Mouse (Mus musculus) T-helper 2 cell (primary cell): ENCODE data around the gene Ddx42.
"Not testable (repeated sequence)": the region's sequence is repeated elsewhere in the genome, so short reads cannot be mapped to it uniquely, and the experiment has no call there.

Source experiments
- in situ Hi-C: fragments of 300-600 bp; cut with MboI, MseI; formaldehyde crosslinking; loops from one replicate; pipeline ENCODE4 v1.15.1; 2025; ENCODE audit warnings: high pct_unique_total_duplicates

The Ddx42 gene

DNA sequence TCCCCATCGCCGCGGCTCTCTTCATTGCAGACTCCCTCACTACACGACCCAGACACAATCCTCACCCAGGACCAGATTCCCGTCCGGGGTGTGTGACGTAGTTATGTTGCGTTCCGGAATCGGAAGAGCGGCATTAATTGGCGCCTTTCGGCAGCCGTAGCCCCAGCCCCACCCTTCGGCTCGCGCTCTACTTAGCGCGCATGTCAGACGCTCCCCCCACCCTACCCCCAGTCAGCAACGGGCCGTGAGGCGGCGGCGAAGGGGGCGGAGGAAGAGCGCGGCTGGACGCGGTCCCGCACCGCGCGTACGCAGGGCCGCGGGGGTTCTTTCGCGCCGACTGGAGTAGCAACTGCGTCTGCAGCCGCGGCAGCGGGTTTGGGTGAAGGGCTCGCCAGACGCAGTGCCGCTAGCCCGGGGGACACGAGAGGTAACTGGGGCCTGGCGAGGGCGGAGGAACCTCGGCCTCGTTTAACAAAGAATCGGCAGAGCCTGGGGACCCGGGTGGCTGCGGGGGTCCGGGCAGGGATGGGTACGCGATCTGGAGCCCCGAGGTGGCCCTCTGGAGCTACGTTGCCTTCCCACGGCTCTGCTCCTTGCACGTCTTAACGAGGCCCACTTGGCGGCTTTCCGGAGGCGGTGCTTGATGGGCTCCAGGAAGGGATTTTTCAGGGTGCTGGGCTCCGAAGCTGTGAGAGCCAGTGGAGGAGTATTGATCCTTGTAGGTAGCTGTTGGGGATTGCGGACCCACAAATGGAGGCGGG, at the start of gene Ddx42:
Gene Ddx42 (plus strand): TSS at position 197 of the 761 bp plus-strand sequence.
- in situ Hi-C loops, result no loop called here

DNA sequence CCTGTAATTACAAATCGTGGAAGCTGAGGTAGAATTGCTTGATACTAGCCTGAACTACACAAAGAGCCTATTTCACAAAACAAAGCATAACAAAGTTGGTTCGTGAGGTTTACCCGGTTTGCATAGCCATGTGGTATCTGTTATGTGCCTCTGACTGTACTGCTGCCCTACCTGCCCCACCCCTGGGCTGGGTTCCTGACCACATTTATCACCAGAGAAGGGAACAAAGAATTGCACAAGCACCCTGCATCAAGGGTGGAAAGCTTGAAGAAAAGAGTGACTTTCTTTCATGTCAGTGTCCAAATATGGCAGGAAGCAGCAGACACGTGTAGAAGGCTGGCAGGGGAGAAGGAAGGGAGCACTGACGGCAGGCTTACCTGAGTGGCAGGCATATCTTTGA, 49.3 kb upstream of the Ddx42 start:
- in situ Hi-C loops, result no loop called here

DNA sequence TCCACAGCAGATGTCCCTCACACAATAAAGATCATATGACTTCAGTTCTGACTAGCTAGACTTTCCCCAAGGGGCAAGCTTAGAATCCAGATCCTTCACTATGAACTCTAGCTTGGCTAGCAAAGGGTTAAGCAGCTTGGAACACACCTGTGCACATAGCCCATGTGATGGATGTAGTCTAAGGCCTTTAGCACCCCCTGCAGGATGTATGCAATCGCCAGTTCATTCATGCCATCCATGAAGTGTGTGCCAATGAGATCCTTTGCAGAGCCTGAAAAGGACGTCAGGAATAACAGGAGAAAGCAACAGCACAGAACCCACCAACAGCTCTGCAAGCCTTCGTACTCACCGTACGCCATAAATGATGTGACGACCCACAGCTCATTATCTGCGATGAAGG, 45.9 kb upstream of the Ddx42 start:
- in situ Hi-C loops, result no loop called here

DNA sequence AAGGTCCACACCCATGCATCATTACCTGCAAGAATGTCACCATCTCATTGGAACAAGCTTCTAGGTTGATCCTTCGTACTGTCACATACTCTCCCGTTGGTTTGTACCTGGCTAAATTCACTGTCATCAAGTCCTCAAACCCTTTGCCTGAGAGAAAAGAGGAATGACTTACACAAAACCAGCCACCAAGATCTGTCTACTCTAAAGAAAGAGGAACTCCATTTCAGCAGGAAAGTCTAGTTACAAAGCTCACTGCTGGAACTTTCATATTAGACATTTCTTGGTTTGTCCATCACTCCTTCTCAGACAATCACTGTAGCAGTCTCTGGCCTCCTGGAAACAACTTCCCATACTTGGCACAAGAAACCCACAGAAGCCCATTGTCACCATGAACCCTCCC, 43.5 kb upstream of the Ddx42 start:
- in situ Hi-C loops, result no loop called here

DNA sequence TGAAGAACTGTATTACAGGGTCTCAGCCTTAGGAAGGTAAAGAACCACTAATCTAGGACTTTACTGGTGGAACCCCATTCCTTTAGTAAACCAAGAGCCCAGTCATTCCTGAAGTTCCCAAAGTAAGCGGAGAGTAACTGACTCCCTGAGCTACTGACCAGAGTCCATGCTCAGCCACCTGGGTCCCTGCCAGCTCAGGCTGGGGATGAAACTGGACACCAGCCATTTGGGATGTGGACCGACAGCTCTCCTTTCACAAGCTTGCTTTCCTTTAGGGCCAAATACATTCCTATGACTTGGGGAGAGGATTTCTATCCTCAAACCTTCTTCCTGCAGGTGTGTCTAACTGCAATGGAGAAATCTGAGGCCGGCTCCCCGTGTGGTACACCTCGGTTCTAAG, 42.4 kb upstream of the Ddx42 start:
- in situ Hi-C loops, result no loop called here

DNA sequence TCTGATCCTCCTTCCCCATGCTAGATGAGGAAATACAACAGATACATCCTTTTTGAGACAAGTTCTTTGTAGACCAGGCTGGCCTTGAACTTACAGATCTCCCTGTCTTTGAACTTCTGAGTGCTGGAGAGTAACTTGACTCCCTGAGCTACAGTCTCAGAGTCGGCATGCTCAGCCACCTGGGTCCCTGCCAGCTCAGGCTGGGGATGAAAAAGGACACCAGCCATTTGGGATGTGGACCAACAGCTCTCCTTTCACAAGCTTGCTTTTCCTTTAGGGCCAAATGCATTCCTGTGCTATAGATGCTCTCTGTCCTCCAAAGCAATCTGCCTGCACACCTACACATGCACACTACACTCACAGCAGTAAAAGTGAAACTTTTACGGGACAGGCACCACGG, 41.6 kb upstream of the Ddx42 start:
- in situ Hi-C loops, result no loop called here

DNA sequence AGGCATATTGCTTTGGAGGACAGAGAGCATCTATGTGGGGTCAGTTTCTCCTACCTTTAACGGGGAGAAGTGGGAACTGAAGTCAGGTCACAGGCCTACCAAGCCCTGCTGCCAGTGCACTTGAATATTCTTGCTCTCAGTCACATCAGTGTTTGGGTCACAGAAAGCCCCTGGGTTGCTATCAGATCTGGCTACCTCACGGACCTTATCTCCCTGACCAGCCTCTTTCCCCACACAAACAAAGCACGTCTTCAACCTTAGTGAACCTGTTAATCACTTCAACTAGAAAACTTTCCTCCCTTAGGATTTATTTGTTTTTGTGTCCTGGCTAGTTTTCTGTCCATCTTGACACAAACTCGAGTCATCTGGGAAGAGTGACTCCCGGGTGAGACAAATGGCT, 40.4 kb upstream of the Ddx42 start:
- in situ Hi-C loops, result no loop called here

DNA sequence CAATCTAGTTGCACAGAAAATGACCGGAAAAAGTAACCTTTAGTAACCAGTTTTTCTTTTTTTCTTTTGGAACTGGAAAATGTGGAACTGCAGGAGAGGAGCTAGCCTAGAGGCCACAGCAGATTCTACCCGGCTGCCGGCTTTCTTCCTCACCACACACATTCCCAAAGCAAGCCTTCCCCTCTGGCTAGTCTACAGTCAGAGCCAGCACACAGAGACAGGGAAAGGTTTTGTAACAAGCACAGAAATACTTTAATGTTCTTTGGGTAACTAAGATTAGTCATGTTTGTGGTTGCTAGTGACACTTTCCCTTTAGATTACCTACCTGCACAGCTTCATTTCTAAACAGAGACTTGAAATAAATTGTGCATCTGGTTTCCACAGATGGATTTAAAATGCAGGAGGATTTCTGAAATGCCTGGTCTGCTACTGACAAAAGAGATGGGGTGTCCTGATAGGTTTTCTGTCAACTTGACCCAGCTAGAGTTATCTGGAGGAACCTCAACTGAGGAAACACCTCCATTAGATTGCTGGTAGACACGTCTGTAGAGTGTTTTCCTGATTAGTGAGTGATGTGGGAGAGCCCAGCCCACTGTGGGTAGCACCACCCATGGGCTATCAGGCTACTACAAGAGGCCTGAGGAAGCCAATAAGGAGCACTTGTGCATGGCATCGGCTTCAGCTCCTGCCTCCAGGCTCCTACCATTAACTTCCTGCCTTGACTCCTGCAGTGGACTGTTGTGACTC, 38.5 kb upstream of the Ddx42 start:
- in situ Hi-C loops, result no loop called here

DNA sequence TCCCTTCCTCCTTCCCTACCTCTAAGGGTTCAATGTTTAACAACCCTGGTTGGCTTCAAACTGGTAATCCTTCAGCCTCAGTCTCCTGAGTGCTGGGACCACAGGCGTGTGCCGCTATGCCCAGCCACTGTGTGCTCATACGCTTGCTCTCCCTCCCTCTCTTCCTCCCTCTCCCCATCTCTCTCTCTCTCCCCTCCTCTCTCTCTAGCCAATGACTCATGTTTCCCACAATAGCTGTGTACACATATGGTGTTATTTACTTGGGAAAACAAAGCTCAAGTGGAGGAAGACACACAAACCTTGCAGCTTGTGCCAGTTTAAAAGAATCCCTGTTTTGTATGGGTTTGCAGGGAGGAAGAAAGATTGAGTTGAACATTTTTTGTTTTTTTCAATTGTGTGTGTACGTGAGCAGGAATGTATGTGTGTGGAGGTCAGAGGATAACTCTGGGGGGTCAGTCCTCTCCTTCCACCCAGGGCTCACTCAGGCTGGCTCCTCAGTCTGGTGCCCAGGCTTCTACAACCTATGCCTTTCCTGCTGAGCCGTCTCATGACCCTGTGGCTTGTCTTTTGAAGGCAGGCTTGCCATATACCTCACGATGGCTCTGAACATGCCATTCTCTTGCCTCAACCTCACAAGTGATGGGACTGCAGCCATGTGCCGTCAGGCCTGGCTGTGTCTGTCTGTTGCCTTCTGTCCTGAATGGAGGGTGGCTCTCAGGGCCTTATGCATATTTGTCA, 36.8 kb upstream of the Ddx42 start:
- in situ Hi-C loops, result no loop called here

DNA sequence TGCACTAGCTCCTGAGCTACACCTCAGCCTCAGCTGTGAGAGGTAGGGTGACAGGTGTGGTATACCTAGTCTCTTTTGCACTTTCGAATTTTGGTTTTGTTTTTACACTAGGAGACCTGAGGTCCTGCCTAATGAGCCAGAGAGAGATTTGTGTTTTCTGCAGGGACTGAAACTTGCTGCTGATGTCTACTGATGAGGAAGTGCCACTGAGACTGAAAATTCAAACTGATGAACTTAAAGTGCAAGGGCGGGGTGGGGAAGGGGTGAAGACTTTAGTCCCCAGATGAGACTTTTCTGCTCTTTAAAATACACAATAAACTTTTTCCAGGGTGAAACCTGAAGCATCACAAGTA, 36.3 kb upstream of the Ddx42 start:
- in situ Hi-C loops, result no loop called here

DNA sequence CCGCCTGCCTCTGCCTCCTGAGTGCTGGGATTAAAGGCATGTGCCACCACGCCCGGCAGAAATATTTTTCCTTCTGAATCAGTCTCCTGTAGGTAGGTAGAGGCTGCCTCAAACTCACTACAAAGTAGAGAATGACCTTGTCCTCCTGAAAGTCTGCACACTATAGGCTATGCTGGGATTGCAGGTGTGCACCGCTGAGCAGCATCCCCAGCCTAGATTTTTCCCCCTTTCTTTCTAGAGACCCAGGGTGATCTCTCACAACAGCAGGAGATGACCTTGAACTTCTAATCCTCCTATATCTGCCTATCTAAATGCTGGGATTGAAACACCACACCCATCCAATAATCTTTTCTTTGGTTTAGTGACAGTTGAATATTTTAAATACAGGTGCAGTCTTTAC, 29.4 kb upstream of the Ddx42 start:
- in situ Hi-C loops, result no loop called here

DNA sequence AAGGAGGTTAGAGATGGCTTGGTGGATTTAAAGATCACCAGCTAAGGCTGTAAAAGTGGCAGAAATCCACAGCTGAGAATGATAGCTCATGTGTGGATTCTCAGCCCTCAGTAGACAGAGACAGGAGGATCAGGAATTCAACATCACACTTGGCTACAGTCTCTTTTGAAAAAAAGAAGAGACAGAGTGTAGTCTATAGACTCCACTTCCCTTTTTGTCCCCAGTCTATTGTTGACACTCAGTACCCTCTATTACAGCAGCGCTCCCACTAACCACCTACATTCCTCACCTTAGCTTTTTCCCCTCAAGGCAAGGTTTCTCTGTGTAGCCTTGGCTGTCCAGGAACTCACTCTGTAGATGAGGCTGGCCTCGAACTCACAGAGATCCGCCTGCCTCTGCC, 25.0 kb upstream of the Ddx42 start:
- in situ Hi-C loops, result no loop called here

DNA sequence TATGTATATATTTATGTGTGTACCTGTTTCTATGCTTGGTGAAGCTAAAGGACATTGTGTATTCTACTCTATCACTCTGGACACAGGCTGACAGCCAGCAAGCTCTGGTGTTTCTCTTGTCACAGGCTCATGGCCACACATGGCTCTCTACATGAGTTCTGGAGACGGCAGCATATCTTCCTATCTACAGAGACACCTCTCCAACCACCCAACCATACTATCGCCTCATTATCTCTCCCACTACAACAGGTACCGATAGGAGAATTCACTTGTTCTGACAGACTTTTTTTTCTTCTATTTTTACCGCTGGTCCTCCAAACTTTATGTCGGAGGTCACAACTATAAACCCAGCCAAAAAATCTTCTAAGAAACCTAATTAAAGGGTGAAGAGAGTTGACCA, 24.5 kb upstream of the Ddx42 start:
- in situ Hi-C loops, result no loop called here

DNA sequence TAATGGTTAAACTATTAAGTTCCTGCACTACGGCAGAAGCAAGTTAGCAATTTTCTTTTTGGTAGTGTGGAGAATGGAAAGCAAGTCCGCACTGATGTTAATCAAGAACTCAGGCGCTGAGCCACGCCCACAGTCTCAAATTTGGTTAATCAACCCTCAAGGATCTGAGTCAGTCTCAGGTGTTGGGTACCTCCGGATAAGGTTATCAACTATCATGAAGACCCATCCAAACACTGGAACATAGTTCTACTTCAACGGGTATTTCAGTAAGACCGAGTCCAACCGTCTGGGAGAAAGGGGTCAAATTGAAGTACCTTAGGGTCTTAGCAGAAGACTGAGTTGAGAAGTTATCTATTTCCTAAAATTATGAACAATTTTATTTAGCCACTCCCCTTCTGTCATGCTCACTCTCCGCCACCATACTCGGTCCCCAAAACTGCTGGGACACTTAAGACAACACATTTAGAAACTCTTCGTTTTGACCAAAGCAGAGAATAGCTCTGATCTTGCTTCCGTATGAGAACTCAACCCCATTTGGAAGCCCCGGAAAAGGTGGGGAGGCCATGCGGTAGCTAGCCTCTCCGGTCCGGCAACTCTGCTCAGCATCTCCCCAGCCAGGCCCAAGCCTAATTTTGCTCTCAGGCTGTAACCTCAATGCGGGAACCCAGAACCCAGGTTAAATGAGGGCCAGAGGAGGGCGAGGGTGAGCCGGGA, 23.9 kb upstream of the Ddx42 start:
- in situ Hi-C loops, result no loop called here

DNA sequence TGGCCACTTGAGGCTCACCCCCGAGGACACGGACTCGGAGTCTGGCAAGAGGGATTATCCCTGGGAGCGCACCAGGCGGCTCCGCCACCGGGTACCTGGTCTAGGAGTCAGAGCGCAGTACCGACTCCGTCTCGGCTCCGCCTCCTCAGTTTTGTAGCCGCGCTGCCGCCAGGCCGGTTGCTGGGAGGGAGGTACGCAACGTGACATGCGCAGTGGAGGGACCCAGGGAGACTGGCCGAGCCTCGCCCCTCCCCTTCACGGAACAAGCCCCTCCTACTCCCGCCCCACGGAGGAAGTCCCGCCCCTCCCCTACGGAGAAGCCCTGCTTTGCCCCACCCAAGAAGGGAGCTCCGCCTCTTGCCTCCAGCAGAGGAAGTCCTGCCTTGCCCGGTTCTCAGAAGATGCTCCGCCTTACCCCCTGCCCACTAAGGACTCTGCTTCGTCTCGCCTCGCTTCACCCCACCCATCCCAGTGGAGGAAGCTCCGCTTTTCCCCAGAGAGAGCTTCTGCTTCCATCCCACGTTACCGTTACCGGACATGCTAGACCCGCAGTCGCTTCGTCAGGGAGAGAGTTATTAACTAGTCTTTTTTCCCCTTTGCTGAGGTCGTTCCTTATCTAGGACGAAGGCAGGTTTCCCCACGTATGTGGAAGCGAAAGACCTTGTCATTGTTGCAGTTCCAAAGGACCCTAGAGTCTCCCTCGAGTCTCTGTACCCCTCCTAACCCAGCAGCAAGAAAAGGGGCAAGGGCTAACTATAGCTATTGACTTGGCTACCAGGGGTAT, 23.2 kb upstream of the Ddx42 start:
- in situ Hi-C loops, result no loop called here

DNA sequence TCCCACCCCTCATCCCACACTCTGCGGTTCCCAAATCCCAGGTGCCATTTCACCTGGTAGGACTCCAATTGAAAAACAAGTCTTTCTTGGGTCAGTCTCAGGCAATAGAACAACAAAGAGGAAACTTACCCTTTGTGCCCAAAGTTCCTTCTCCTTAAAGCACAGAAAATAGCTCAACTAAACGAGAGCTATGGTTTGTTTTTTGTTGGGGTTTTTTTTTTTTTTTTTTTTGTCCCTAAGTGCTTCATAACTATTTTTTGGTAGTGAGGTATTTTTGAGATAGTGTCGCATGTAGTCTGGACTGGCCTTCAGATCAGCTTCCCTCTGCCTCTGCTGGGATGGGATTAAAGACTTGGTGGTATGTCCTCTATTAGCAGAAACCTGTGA, 22.6 kb upstream of the Ddx42 start:
- in situ Hi-C loops, result no loop called here

DNA sequence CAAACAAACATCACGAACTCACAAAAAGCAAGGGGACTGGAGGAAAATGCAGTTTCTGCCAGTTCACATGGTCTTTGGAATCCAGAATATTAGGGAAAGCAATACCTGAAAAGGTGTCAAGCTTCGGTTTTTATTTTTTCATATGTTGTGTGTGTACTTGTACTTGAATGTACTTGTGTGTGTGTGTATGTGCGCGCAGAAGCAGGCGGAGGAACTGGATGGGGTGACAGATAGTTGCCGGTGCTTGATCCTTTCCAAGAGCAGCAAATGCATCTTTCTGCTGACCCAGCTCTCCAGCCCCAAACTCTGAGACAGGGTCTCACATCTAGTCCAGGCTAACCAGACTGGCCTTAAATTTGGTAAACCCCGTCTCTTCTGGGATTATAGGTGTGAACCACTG, 21.8 kb upstream of the Ddx42 start:
- in situ Hi-C loops, result no loop called here

DNA sequence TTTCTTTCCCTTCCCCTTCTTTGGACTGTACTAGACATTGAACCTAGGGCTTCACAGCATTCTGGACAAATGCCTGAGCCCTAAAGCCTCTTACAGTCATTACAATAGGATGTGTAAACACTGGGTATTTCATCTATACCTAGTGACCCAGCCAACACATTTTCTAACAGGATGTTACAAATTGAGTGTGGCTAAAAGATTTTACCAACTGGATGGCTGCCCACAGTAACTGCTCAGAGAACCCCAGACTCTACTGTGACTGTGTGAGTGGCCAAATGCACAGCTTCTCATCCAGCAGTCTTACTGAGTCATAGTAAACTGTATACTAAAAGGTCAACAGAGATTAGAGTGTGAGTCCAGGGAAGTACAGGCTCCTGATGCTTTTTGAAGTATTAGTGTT, 21.4 kb upstream of the Ddx42 start:
- in situ Hi-C loops, result no loop called here

DNA sequence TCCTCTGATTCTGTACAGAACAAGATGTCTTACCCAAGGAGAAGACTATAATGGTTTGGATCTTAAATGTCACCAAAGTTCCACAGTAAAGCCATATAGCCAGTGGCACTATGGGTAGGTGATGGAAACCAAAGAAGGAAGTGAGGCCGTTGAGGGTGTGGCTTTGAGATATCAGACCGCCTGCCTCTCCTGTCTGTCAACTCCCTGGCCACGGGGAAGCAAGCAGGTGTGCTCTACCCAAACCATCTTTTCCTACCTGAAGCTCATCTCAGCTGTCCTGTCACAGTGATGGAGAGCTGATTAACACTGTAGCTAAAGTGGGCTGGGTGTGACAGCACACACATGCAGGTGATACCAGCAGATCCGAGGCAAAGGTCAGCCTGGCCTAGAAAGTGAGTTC, 18.4 kb upstream of the Ddx42 start:
- in situ Hi-C loops, result no loop called here

DNA sequence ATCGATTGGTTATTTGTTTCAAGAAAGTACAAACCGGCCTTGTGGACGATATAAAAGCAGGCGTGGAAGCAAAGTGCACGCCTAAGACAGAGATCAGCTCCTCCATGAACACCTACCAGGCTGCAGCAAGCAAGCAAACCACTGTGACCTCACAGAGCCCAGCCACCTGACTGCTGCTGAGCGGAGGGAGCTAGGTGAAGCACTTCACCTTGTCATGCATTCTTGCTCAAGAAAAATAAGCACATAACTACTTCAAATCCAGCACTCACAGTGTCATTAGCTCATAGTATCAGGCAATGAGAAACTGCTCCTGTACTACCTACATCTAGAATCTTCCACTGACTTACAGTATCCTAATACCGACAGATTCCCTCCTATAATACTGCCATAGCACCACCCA, 16.7 kb upstream of the Ddx42 start:
- in situ Hi-C loops, result not testable (repeated sequence)

DNA sequence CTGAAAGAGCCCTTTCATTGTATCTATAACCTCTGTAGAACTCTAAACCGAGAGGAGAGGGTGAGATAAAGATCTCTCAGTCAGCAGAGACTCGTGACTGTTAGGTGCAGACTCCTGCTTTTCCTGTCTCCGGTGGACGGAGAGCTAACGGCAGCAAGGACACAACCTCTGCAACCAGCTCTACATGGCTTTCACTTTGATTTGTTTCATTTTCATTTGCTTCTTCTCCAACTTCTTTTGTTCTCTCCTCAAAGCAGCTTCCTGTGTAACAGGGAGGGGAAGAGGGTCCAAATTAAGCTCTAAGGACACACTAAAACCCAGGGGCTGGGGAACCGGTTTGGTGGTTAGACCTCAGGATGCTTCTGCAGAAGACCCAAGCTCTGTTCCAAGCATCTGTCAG, 16.0 kb upstream of the Ddx42 start:
- in situ Hi-C loops, result no loop called here
